ENCODE assay signal across 18 mouse cellular contexts in the genomic region with DNA sequence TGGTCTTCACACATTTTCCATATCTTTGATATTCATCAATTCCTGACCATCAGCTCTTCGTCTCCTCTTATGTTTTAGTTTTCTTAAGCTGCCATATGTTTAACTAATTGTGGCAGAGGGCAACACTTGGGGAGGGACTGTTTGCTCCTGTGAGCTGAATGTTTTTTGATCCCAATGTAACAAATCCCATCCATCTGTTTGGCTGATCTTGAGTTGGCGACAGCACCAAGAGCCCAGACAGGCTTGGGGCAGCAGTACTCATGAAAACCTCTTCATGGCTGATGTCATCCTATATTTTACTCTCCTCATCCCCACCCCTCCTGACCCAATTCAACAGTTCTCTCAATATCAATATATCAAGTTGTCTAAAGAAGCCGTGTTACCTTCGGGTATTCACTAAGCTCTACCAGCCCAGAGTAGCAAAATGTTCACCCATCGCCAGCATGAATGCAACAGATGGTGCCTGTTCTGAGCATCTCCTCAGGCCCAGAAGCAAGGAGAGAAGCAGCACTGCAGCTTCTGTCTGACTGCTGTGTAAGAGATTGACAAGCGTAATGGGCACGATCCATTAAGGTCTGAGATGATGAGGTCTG.
"Had no signal": no experiment of that assay in that cellular context is flagged by ENCODE, and none has a peak within 500 bp of the region (broad histone marks: within the 10 kb centered on the region; RNA-seq: fewer than 3 reads in every experiment).

No protein-coding gene starts in this region.

- H3K27ac ChIP-seq: kidney, postnatal 0 days; limb, embryonic 10.5 days; liver, embryonic 15.5 days; midbrain, embryonic 10.5 days; neural tube, embryonic 15.5 days had no signal

- H3K9me3 ChIP-seq: limb, embryonic 10.5 days; liver, embryonic 15.5 days; midbrain, embryonic 10.5 days; neural tube, embryonic 15.5 days had no signal

- H3K27me3 ChIP-seq: liver, embryonic 15.5 days; neural tube, embryonic 15.5 days had no signal

- H3K4me1 ChIP-seq: limb, embryonic 10.5 days; liver, embryonic 15.5 days; midbrain, embryonic 10.5 days; neural tube, embryonic 15.5 days had no signal

- H3K4me2 ChIP-seq: liver, embryonic 11.5 days; liver, embryonic 15.5 days; lung, embryonic 14.5 days; neural tube, embryonic 15.5 days had no signal

- H3K36me3 ChIP-seq: limb, embryonic 10.5 days; liver, embryonic 15.5 days; midbrain, embryonic 10.5 days; neural tube, embryonic 15.5 days had no signal

- DNase-seq: kidney, adult 9 months; kidney, postnatal 36 days; layer of hippocampus, adult 9-11 months; lung, embryonic 14.5 days; lung, postnatal 10 days; lung, postnatal 4 days; midbrain, embryonic 14.5 days; right cerebral cortex, adult 18-20 months; spleen, adult 18-20 months; thymus, adult 18-20 months; thymus, postnatal 25 days had no signal

- H3K9ac ChIP-seq: liver, embryonic 15.5 days; lung, embryonic 14.5 days; neural tube, embryonic 15.5 days had no signal

- H3K4me3 ChIP-seq: limb, embryonic 10.5 days; liver, embryonic 15.5 days; midbrain, embryonic 10.5 days; myocyte; neural tube, embryonic 15.5 days had no signal
